Mouse (Mus musculus) cortical plate, adult 2 months (tissue): ENCODE data around the gene Snx3.

Experiments used
- CTCF ChIP-seq: fragments of 200-500 bp; IDR thresholded peaks from 2 replicates; pipeline ENCODE4 v1.5.1; 2011; ENCODE audit warnings: mild to moderate bottlenecking, control low read depth, low read length; ENCODE audit not compliant: insufficient read depth; ENCODE audit errors: extremely low read depth
- POLR2A ChIP-seq: fragments of 200-500 bp; IDR thresholded peaks from 2 replicates; pipeline ENCODE4 v1.6.1; 2011; ENCODE audit warnings: mild to moderate bottlenecking, low read length, control low read depth; ENCODE audit not compliant: insufficient read depth; ENCODE audit errors: extremely low read depth

DNA sequence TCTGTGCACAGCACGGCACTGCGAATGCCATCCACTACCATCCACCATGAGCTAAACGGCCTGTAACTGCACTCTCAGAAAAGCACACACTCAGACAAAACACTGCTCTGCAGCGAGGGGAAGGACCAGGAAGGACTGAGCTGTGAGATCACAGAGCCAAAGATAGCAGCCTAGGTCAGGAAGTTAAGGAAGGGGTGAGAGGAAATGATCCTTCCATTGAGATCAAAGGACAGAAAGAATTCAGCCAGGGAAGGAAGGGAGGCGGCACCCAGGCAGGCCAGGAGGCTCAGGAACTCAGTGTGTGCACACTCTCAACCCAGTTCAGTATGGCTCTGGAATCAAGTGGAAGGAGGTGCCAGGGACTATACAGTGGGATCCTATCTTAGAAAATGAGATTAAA, 37.6 kb upstream of the Snx3 start:
- TF ChIP-seq CTCF (no peak), POLR2A (no peak)
